Mouse (Mus musculus) c-Kit-positive CD71-negative TER-119-negative erythroid progenitor cells, embryonic 14.5 days (primary cell): Measurements from ENCODE around the gene Gm29609.
A peak's percentile ranks its signal among the peaks of the same experiment; 100 is the strongest.

Source experiments
- DNase-seq: peaks from one replicate; pipeline ENCODE4 v3.0.0-alpha.2; 2013; ENCODE audit warnings: low read depth

Gene Gm29609

GRCm38 (mm10) chr5:31198170-31198569 is 18.5 kb upstream of the Gm29609 start:
- no peak for DNase-seq

GRCm38 (mm10) chr5:31197072-31197471 is 17.4 kb upstream of the Gm29609 start:
- DNase-seq = no peak

- DNase-seq = no peak
These were observed 16.5 kb upstream of the Gm29609 start for GRCm38 (mm10) chr5:31196207-31196606.

DNA sequence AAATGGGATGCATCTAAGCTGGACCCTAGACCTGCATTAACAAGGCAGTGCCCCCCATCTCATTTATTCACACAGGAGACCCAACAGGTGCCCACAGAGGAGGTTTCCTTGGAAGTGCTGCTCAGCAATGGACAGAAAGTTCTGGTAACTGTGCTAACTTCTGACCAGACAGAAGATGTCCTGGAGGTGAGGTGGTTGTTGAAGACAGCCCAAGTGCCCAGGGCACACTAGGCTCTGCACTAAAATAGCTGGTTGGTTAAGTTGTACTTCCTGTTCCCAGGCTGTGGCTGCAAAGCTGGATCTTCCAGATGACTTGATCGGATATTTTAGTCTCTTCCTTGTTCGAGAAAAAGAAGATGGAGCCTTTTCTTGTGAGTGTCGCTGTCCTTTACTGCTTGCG is 16.0 kb upstream of the Gm29609 start:
- DNase-seq = no peak

GRCm38 (mm10) chr5:31194486-31195485 is 15.1 kb upstream of the Gm29609 start:
- no peak for DNase-seq

- no peak for DNase-seq
These were observed 14.0 kb upstream of the Gm29609 start for GRCm38 (mm10) chr5:31193631-31194281.

DNA sequence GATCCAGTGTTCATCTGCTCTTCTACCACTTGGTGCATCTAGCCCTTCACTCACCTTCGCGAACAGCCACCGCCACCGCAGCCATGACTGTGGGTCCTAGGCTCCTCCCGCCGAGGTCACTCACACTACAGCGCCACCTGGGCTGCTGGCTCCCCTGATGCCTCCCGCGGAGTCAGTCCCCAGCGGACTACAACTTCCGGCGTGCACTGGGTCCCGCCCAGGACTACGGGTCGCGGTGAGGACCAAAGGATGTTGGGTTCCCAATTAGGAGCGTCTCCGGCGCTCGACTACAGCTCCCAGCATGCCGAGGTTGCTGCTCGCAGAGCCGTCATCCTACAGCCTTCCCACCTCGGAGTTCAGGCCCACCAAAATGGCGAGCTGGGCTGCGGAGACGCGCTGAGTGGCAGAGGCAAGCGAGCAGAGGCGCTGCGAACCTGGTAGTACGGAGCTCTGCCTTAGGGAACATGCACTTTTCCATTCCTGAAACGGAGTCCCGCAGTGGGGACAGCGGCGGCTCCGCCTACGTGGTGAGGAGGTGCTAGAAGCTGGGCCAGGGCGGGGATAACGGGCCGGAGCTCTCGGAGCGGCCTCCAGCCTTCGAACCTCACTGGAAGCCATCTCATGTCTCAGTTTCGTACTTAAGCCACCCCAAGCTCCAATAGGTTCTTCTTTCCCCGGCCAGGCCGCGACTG is 13.4 kb upstream of the Gm29609 start, which contains the start of the genes Snx17 and Eif2b4:
Gene Snx17 (plus strand): TSS at position 289 of the 692 bp plus-strand sequence.
Gene Eif2b4 (minus strand): TSS at position 492 of the 692 bp plus-strand sequence.
- peak; percentile 97 for DNase-seq

DNA sequence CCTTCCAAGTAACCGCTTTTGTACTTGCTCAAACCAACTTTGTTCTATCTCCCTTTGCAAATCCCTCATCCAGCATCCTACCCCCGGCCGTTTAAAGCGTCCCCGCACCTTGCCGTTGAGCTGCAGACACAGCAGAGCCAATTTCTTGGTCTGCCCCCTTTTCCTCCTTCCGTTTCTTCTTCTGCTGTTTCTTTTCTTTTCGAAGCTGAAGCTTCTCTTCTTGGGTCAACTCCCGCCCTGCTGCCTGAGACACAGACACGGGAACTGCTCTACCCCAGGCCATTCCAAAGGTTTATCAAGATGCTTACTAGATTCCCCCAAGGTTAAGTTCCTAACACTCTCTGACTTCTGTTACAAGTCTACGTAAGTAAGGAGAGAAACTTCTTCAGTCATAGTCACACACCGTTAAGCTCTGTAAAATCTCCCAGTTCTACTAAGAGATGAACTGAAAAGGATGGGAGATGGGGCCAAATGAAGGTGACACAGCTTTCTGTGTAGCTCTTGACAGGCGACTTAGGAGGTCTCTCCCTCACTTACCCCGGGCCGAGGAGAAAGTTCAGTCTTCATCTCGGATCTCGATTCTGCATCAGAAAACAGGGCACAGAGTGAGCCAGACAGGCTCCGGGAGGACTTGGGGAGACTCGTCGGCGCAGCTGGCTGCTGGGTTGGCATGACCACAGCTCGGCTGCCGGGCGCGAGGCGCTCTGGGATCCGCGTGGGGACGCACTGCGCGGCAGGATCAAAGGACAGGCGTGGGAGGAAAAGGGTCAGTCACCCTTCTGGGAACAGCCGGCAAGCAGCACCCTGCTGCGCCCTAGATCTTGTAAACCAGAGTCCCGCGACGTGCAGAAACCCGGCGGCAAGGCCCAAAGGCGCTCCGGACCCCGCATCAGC is 12.6 kb upstream of the Gm29609 start:
- no peak for DNase-seq

DNA sequence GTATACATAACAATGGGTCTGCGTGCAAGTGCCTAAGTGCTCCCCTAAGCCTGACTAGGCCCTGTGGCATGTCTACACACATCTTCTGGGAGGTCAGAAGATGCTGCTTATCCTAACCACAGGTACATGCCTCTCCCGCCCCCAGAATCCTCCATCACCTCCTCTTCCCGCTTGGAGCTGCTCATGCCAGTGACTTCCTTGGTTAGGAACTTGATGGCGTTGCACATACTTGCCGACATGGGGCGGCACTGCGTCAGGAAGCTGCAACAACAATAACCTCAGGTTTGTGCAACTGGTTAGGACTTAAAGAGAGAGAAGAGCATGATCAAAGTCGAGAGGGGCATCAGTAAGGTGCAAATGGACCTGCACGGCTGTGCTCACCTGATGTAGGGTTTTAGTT is 10.5 kb upstream of the Gm29609 start:
- DNase-seq = no peak

DNA sequence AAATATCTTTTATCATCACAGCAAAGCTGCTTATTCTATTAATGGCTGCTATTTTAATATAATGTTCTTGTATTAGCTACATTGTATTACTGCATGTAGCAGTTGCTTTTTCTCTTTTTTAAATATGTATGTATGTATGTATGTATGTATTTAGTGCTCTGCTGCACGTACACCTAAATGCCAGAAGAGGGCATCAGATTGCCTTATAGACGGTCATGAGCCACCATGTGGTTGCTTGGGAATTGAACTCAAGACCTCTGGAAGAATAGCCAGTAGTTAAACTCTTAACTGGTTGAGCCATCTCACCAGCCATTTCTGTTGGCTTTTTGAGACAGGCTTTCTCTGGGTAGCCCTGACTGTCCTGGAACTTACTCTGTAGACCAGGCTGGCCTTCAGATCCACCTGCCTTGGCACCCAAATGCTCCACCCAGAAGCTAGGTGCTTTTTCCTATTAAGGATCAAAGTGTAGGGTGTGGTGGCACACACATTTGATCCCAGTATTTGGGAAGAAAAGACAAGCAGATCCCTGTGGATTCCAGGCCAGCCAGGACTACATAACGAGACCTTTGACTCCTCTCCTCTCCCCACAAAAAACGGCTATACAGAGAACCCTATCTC is 8.6 kb upstream of the Gm29609 start:
- no peak for DNase-seq

DNA sequence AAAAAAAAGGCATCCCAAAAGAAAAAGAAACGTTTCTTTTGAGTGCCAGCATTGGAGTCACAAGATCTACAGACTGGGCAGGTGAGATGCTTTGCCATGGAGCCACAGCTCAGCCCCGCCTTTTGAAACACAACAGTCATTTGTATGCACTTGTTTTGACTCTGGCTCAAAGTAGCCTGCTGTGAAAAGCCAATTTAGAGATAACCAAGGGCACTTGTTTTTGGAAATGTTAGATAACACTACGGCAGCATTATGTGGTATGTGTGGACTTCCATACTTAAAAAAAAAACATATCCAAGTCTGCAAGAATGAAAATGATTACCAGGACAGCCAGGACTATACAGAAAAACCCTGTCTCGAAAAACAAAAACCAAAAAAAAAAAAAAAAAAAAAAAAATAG is 4.0 kb upstream of the Gm29609 start:
- DNase-seq = no peak

DNA sequence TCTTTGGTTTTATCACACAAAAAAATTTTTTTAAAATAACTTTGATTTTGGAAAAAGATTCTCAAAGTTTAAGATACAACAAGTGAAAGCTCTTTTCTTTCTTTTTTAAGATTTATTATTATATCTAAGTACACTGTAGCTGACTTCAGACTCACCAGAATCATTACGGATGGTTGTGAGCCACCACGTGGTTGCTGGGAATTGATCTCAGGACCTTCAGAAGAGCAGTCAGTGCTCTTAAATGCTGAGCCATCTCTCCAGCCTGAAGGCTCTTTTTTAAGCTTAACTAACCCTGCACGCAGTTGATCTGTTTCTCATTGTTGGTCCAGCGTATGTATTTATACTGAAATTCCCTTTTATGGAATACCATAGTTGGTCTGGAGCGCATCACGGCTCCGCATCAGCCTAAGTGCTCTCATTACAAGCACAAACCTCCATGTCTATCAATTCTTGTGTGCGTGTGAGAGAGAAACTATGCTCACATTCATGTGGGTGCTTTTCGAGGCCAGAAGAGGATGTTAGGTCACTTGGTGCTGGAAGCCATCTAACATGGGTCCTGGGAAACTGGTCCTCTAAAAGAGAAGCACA is 1.6 kb upstream of the Gm29609 start:
- no peak for DNase-seq

DNA sequence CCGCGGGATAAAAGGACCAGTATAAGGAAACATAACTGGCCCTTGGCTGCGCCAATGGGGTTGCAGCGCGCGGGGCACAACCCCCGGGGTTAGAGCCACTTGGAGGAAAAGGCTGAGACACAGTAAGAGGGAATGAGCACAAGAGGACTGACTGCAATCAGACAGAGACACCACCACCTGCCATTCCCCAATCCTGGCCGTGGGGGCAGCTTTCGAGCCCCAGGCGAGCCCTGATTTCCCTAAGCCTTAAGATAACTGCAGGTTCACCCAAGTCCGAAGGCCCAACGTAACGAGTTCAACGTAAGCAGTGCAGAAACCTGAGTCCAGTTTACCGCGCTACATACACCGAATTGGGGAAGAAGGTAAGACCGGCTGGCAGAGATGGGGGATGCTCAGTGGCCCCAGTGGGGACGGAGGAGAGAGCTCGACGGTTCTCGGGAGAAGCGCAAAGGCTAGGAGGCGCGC is 378 bp downstream of the Gm29609 start:
- peak; percentile 41 for DNase-seq

- DNase-seq = no peak
These were observed 11.1 kb downstream of the Gm29609 start for GRCm38 (mm10) chr5:31168630-31169029.

GRCm38 (mm10) chr5:31164878-31165277 is 14.8 kb downstream of the Gm29609 start:
- DNase-seq = no peak

GRCm38 (mm10) chr5:31162462-31162861 is 17.2 kb downstream of the Gm29609 start:
- DNase-seq = no peak

DNA sequence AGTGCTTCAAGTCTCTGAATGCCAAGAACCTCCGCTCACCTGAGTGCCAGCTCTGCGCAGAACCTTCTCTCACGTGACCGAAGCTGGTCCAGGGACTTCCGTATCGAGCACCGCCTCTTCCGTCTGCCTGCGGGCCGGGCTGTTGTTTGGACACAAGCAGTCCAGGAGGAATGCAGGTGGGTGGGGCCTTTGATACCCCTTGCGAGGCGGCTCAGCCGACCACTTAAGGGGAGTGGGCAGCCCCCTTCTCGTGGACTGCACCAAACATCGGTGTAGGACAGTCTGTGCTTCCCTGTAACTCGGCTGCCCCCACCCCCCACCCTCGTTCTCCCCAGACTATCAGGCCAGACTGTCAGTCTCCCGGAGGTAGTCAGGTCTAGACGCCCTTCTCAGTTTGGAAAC is 25.6 kb downstream of the Gm29609 start, which contains the start of gene Mpv17:
Gene Mpv17 (minus strand): TSS at position 100 of the 402 bp plus-strand sequence.
- DNase-seq = peak; percentile 52

GRCm38 (mm10) chr5:31153516-31154151 is 26.1 kb downstream of the Gm29609 start:
- DNase-seq = no peak

- no peak for DNase-seq
These were observed 28.0 kb downstream of the Gm29609 start for GRCm38 (mm10) chr5:31151746-31152145.

- no peak for DNase-seq
These were observed 29.9 kb downstream of the Gm29609 start for GRCm38 (mm10) chr5:31149781-31150180.
